Mouse (Mus musculus): Measurements from ENCODE around the gene Btbd3. TPM values are rescaled to one million over a fixed set of nuclear protein-coding genes. Genes with fewer than 3 reads are reported as not detected.

Gene Btbd3
- polyA plus RNA-seq, 1 experiment from 2014 or later: 28.3 TPM

DNA sequence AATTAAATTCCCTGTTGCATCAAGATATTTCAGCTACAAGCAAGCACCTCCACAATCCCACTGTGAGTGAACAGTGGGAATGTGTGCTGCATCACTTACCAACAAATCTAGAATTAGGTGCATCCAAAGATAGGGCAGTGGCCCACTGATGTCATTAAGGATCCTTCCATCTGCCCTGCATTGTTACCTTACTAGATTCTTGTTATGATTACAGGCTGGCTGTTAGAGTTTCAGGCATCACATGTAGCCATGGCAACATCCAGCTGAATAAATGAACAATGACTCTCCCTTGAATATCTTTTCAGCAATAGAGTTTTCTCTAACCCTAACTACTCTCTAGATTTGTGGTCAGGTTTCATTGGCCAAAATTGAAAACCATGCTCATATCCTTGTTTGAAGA is 150.3 kb downstream of the Btbd3 start:
- Histone ChIP-seq H3K36me3 (ENCODE audit: control insufficient read depth, insufficient read depth) (no peaks in the 10 kb centered on the region), H3K27ac (ENCODE audit: low read length) (no peak overlapping the region), H3K4me1 (replicated peaks; ENCODE audit: control insufficient read depth, insufficient read depth, low read length) (peaks cover 7% of the 10 kb centered on the region), H3K9me3 (ENCODE audit: control insufficient read depth, low read length) (no peaks in the 10 kb centered on the region), H3K9ac (replicated peaks; ENCODE audit: low read depth, low read length) (no peak overlapping the region), H3K4me2 (ENCODE audit: low read length) (no peak overlapping the region), H3K4me3 (replicated peaks; ENCODE audit: low read length) (no peak overlapping the region), H3K27me3 (replicated peaks; ENCODE audit: control insufficient read depth, insufficient read depth, low read length) (no peaks in the 10 kb centered on the region)
- ATAC-seq: peak; percentile 69

DNA sequence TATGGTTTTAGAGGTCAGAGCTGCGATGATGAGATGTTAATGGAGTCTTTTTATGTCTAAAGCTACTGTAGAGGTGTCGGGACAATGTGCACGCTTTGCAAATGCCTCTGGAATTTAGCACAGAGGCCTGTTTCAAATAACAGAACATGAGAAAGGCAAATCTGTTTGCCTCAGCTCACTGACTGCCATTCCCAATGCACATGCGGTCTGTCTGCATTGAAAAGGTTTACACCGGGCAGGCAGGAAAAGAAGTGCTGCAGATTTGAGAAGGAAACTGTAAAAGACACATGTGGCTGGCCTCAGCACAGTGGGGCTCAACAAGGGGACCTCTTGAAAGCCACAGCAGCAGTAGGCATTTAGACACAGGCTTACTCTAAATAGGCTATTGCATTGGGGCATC is 156.2 kb downstream of the Btbd3 start:
- ATAC-seq: no peak
- Histone ChIP-seq H3K9ac (replicated peaks; ENCODE audit: low read depth, low read length) (no peak overlapping the region), H3K4me1 (replicated peaks; ENCODE audit: control insufficient read depth, insufficient read depth, low read length) (no peaks in the 10 kb centered on the region), H3K4me3 (replicated peaks; ENCODE audit: low read length) (no peak overlapping the region), H3K4me2 (ENCODE audit: low read length) (no peak overlapping the region), H3K36me3 (ENCODE audit: control insufficient read depth, insufficient read depth) (no peaks in the 10 kb centered on the region), H3K27ac (ENCODE audit: low read length) (no peak overlapping the region), H3K27me3 (replicated peaks; ENCODE audit: control insufficient read depth, insufficient read depth, low read length) (no peaks in the 10 kb centered on the region), H3K9me3 (ENCODE audit: control insufficient read depth, low read length) (no peaks in the 10 kb centered on the region)
- 42% methylated on average over 5 of the region's 5 CpGs for WGBS

DNA sequence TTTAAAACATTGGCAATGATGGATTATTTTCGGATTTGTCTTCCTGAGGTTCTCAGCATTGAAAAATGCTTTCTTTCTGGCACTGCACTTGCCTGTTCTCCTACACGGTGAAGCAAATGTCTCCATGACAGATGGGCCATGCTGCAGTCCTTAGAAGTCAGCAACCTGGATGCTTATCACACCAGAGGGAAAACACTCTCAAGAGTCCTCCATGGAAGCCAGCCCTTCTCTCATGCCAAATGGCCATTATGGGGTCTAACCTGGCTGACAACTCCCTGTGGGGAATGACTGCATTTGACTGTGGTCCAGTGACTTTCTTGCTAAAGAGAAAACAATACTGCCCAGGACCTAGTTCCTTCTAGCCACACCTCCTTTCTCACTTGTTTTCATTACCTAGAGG is 166.0 kb downstream of the Btbd3 start:
- H3K4me2 ChIP-seq (ENCODE audit: low read length): no peak overlapping the region
- H3K4me3 ChIP-seq (replicated peaks; ENCODE audit: low read length): no peak overlapping the region
- H3K9ac ChIP-seq (replicated peaks; ENCODE audit: low read depth, low read length): no peak overlapping the region
- H3K27me3 ChIP-seq (replicated peaks; ENCODE audit: control insufficient read depth, insufficient read depth, low read length): no peaks in the 10 kb centered on the region
- no peaks in the 10 kb centered on the region for H3K9me3 ChIP-seq (ENCODE audit: control insufficient read depth, low read length)
- H3K4me1 ChIP-seq (replicated peaks; ENCODE audit: control insufficient read depth, insufficient read depth, low read length): no peaks in the 10 kb centered on the region
- no peak for ATAC-seq
- WGBS: 84% methylated on average over 2 of the region's 2 CpGs
- no peak overlapping the region for H3K27ac ChIP-seq (ENCODE audit: low read length)
- no peaks in the 10 kb centered on the region for H3K36me3 ChIP-seq (ENCODE audit: control insufficient read depth, insufficient read depth)

GRCm38 (mm10) chr2:138431991-138432390 is 175.6 kb downstream of the Btbd3 start:
- H3K4me2 ChIP-seq (ENCODE audit: low read length): no peak overlapping the region
- H3K36me3 ChIP-seq (ENCODE audit: control insufficient read depth, insufficient read depth): no peaks in the 10 kb centered on the region
- 42% methylated on average over 2 of the region's 2 CpGs for WGBS
- no peaks in the 10 kb centered on the region for H3K9me3 ChIP-seq (ENCODE audit: control insufficient read depth, low read length)
- H3K9ac ChIP-seq (replicated peaks; ENCODE audit: low read depth, low read length): no peak overlapping the region
- no peak for ATAC-seq
- no peak overlapping the region for H3K27ac ChIP-seq (ENCODE audit: low read length)
- no peaks in the 10 kb centered on the region for H3K27me3 ChIP-seq (replicated peaks; ENCODE audit: control insufficient read depth, insufficient read depth, low read length)
- H3K4me3 ChIP-seq (replicated peaks; ENCODE audit: low read length): no peak overlapping the region
- H3K4me1 ChIP-seq (replicated peaks; ENCODE audit: control insufficient read depth, insufficient read depth, low read length): peaks cover 2% of the 10 kb centered on the region; the same call in 1 of the 2 replicates

GRCm38 (mm10) chr2:138446466-138446865 is 190.1 kb downstream of the Btbd3 start:
- no peaks in the 10 kb centered on the region for H3K9me3 ChIP-seq (ENCODE audit: control insufficient read depth, low read length)
- H3K36me3 ChIP-seq (ENCODE audit: control insufficient read depth, insufficient read depth): no peaks in the 10 kb centered on the region
- no peak overlapping the region for H3K27ac ChIP-seq (ENCODE audit: low read length)
- H3K4me2 ChIP-seq (ENCODE audit: low read length): no peak overlapping the region
- WGBS: 6% methylated on average over 3 of the region's 3 CpGs
- no peaks in the 10 kb centered on the region for H3K27me3 ChIP-seq (replicated peaks; ENCODE audit: control insufficient read depth, insufficient read depth, low read length)
- ATAC-seq: no peak
- no peaks in the 10 kb centered on the region for H3K4me1 ChIP-seq (replicated peaks; ENCODE audit: control insufficient read depth, insufficient read depth, low read length)
- H3K9ac ChIP-seq (replicated peaks; ENCODE audit: low read depth, low read length): no peak overlapping the region
- H3K4me3 ChIP-seq (replicated peaks; ENCODE audit: low read length): no peak overlapping the region

DNA sequence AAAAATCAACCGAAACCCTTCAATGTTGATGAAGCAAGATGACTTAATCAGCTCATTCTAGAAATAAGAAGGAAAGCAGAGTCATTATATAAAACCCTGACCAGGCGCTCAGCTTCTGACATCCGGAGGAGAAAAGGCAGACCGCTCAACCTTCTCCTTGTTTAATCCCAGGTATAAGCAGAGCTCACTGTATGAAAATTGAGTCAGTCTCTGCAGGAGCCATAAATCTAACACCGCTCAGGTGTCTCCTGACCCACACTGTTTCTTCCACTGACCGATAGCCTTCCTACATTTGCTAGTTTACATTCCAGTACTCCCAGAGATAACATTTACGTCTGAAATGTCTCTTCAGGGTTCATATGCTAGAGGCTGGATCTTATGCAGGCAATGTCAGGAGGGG is 190.6 kb downstream of the Btbd3 start:
- Histone ChIP-seq H3K9ac (replicated peaks; ENCODE audit: low read depth, low read length) (no peak overlapping the region), H3K9me3 (ENCODE audit: control insufficient read depth, low read length) (no peaks in the 10 kb centered on the region), H3K27ac (ENCODE audit: low read length) (no peak overlapping the region), H3K4me2 (ENCODE audit: low read length) (no peak overlapping the region), H3K4me1 (replicated peaks; ENCODE audit: control insufficient read depth, insufficient read depth, low read length) (no peaks in the 10 kb centered on the region), H3K36me3 (ENCODE audit: control insufficient read depth, insufficient read depth) (no peaks in the 10 kb centered on the region), H3K27me3 (replicated peaks; ENCODE audit: control insufficient read depth, insufficient read depth, low read length) (no peaks in the 10 kb centered on the region), H3K4me3 (replicated peaks; ENCODE audit: low read length) (no peak overlapping the region)
- no peak for ATAC-seq
- 49% methylated on average over 7 of the region's 7 CpGs for WGBS

DNA sequence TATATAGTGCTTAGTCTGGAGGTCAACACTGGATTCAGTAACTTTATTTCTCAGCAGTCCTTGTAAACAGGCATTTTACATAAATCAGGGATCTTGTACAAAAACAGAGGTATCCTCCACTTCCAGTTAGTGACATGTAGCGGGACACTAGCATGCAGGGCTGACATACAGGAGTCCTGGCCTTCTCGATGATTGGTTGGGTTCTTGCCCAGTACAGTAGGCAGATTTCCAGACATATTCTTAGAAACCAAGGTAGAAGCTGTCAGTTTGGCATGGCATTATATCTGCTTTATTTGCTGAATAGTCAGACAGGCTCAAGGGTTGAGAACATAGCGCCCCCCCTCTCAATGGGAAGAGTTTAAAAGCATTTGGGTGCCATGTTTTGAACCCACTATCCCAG is 191.3 kb downstream of the Btbd3 start:
- Histone ChIP-seq H3K9me3 (ENCODE audit: control insufficient read depth, low read length) (no peaks in the 10 kb centered on the region), H3K27me3 (replicated peaks; ENCODE audit: control insufficient read depth, insufficient read depth, low read length) (no peaks in the 10 kb centered on the region), H3K27ac (ENCODE audit: low read length) (no peak overlapping the region), H3K9ac (replicated peaks; ENCODE audit: low read depth, low read length) (no peak overlapping the region), H3K4me3 (replicated peaks; ENCODE audit: low read length) (no peak overlapping the region), H3K36me3 (ENCODE audit: control insufficient read depth, insufficient read depth) (no peaks in the 10 kb centered on the region), H3K4me2 (ENCODE audit: low read length) (no peak overlapping the region), H3K4me1 (replicated peaks; ENCODE audit: control insufficient read depth, insufficient read depth, low read length) (no peaks in the 10 kb centered on the region)
- WGBS: 80% methylated on average over 3 of the region's 3 CpGs
- ATAC-seq: no peak

- H3K9ac ChIP-seq (replicated peaks; ENCODE audit: low read depth, low read length): no peak overlapping the region
- ATAC-seq: no peak
- no peaks in the 10 kb centered on the region for H3K27me3 ChIP-seq (replicated peaks; ENCODE audit: control insufficient read depth, insufficient read depth, low read length)
- no peaks in the 10 kb centered on the region for H3K36me3 ChIP-seq (ENCODE audit: control insufficient read depth, insufficient read depth)
- no peaks in the 10 kb centered on the region for H3K9me3 ChIP-seq (ENCODE audit: control insufficient read depth, low read length)
- no peak overlapping the region for H3K4me3 ChIP-seq (replicated peaks; ENCODE audit: low read length)
- H3K27ac ChIP-seq (ENCODE audit: low read length): no peak overlapping the region
- WGBS: 76% methylated on average over 22 of the region's 22 CpGs
- no peak overlapping the region for H3K4me2 ChIP-seq (ENCODE audit: low read length)
- no peaks in the 10 kb centered on the region for H3K4me1 ChIP-seq (replicated peaks; ENCODE audit: control insufficient read depth, insufficient read depth, low read length)
Measured at GRCm38 (mm10) chr2:138468046-138468572, 211.7 kb downstream of the Btbd3 start.

DNA sequence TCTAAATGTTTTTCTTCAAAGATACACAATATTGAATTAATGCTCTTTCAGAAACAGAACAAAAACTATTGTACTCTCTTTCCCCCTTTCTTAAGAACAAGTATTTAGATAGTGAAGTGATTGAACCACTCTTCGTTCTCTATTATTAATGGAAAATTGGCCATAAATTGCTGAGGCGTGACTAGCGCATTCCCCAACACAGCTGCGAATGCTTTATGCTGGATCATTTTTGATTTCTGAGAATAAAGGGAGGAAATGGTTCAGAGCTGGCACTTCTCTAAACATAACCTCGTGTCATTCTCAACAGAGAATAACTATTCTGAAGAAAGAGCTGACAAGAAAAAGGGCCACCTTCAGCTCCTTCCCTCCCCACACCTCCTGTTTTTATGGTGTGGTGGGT is 217.0 kb downstream of the Btbd3 start:
- H3K4me3 ChIP-seq (replicated peaks; ENCODE audit: low read length): no peak overlapping the region
- H3K4me1 ChIP-seq (replicated peaks; ENCODE audit: control insufficient read depth, insufficient read depth, low read length): no peaks in the 10 kb centered on the region
- no peak overlapping the region for H3K27ac ChIP-seq (ENCODE audit: low read length)
- no peak overlapping the region for H3K4me2 ChIP-seq (ENCODE audit: low read length)
- H3K27me3 ChIP-seq (replicated peaks; ENCODE audit: control insufficient read depth, insufficient read depth, low read length): no peaks in the 10 kb centered on the region
- ATAC-seq: peak; percentile 65
- H3K9me3 ChIP-seq (ENCODE audit: control insufficient read depth, low read length): no peaks in the 10 kb centered on the region
- WGBS: 63% methylated on average over 5 of the region's 5 CpGs
- H3K36me3 ChIP-seq (ENCODE audit: control insufficient read depth, insufficient read depth): no peaks in the 10 kb centered on the region
- no peak overlapping the region for H3K9ac ChIP-seq (replicated peaks; ENCODE audit: low read depth, low read length)

- 80% methylated on average over 3 of the region's 3 CpGs for WGBS
- Histone ChIP-seq H3K9me3 (ENCODE audit: control insufficient read depth, low read length) (no peaks in the 10 kb centered on the region), H3K36me3 (ENCODE audit: control insufficient read depth, insufficient read depth) (no peaks in the 10 kb centered on the region), H3K4me3 (replicated peaks; ENCODE audit: low read length) (no peak overlapping the region), H3K9ac (replicated peaks; ENCODE audit: low read depth, low read length) (no peak overlapping the region), H3K27ac (ENCODE audit: low read length) (no peak overlapping the region), H3K4me2 (ENCODE audit: low read length) (no peak overlapping the region), H3K4me1 (replicated peaks; ENCODE audit: control insufficient read depth, insufficient read depth, low read length) (no peaks in the 10 kb centered on the region), H3K27me3 (replicated peaks; ENCODE audit: control insufficient read depth, insufficient read depth, low read length) (no peaks in the 10 kb centered on the region)
- ATAC-seq: peak; percentile 50; the same call in 1 of the 2 replicates
Measured at GRCm38 (mm10) chr2:138476486-138476885, 220.1 kb downstream of the Btbd3 start.
